24 mouse cellular contexts compared by ENCODE assay signal in the genomic region with DNA sequence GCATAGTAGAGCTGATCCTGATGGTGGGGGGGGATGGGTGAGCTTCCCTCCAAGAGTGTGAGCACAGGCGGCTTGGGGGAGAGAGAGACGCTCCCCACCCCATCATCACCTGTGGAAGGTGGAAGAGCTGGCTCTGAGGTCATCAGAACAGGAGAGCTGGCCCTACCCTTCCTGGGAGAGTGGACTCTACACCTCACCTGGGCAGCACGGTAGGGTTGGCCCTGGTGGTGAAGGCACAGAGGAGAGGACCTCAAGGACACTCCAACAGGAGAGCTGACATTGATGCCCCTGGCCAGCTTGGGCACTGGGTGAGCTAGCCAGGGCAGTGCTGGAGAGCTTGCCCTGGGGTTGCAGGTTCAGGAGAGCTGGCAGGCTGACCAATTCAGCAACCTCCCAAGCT. TPM values are rescaled to one million over a fixed set of nuclear protein-coding genes. Genes with fewer than 3 reads are reported as not detected.
DNase-seq lines count a peak whose midpoint lies in the region; ATAC-seq and TF ChIP-seq lines count a peak whose summit lies in the region.
"Had no signal": no experiment of that assay in that cellular context is flagged by ENCODE, and none has a peak within 500 bp of the region (broad histone marks: within the 10 kb centered on the region; RNA-seq: fewer than 3 reads in every experiment).

No protein-coding gene starts in this region.

- no peak for TF ChIP-seq CTCF in lung, embryonic 14.5 days (IDR thresholded peaks at IDR 0.05; ENCODE audit: low read depth)
- TF ChIP-seq CTCF in stomach, postnatal 0 days (IDR thresholded peaks at IDR 0.05; ENCODE audit: low read depth), result no peak

- peak; percentile 23; the same call in 1 of the 2 replicates for ATAC-seq in embryonic facial prominence, embryonic 11.5 days (replicated peaks; ENCODE audit: insufficient number of reproducible peaks, low FRiP score, low TSS enrichment, low read depth)
- ATAC-seq in hindbrain, embryonic 15.5 days (ENCODE audit: low FRiP score, low read depth), result peak; percentile 54; the same call in 1 of the 2 replicates
- no peak for ATAC-seq in hindbrain, embryonic 11.5 days (ENCODE audit: low FRiP score)
- peak; percentile 35; the same call in 1 of the 2 replicates for ATAC-seq in lung, embryonic 14.5 days (ENCODE audit: insufficient read depth)
- ATAC-seq in stomach, postnatal 0 days (ENCODE audit: low FRiP score, low TSS enrichment), result peak; percentile 58; the same call in 1 of the 2 replicates
- ATAC-seq: activated CD4-positive, CD25-positive, alpha-beta regulatory T cell, adult 4 months; forebrain, embryonic 13.5 days; midbrain, embryonic 16.5 days had no signal

- no peak overlapping the region for H3K4me2 ChIP-seq in embryonic facial prominence, embryonic 11.5 days (ENCODE audit: low read depth, low read length)
- H3K4me2 ChIP-seq in hindbrain, embryonic 15.5 days, result no peak overlapping the region
- no peak overlapping the region for H3K4me2 ChIP-seq in hindbrain, embryonic 11.5 days (replicated peaks; ENCODE audit: low read depth, low read length)
- H3K4me2 ChIP-seq in lung, embryonic 14.5 days, result no peak overlapping the region
- H3K4me2 ChIP-seq in stomach, postnatal 0 days (replicated peaks; ENCODE audit: low read depth), result no peak overlapping the region
- H3K4me2 ChIP-seq: embryonic facial prominence, embryonic 13.5 days; forebrain, embryonic 13.5 days; heart, embryonic 15.5 days; limb, embryonic 13.5 days; neural tube, embryonic 15.5 days had no signal

- H3K9ac ChIP-seq in embryonic facial prominence, embryonic 11.5 days (replicated peaks; ENCODE audit: low read length), result no peak overlapping the region
- no peak overlapping the region for H3K9ac ChIP-seq in hindbrain, embryonic 15.5 days
- H3K9ac ChIP-seq in hindbrain, embryonic 11.5 days (ENCODE audit: low read depth, low read length), result no peak overlapping the region
- no peak overlapping the region for H3K9ac ChIP-seq in lung, embryonic 14.5 days
- no peak overlapping the region for H3K9ac ChIP-seq in stomach, postnatal 0 days (ENCODE audit: low read length)
- H3K9ac ChIP-seq: embryonic facial prominence, embryonic 13.5 days; forebrain, embryonic 13.5 days; heart, embryonic 15.5 days; limb, embryonic 13.5 days; neural tube, embryonic 15.5 days had no signal

- no peak for DNase-seq in embryonic facial prominence, embryonic 11.5 days (ENCODE audit: low spot score)
- DNase-seq in embryonic facial prominence, embryonic 10.5 days (ENCODE audit: low spot score), result no peak
- DNase-seq in hindbrain, embryonic 11.5 days (ENCODE audit: low spot score), result no peak
- DNase-seq in lung, embryonic 14.5 days, result no peak
- DNase-seq in lung, postnatal 14 days, result no peak
- DNase-seq in stomach, postnatal 0 days (ENCODE audit: low spot score), result no peak
- no peak for DNase-seq in cerebellum, adult 9-11 months
- DNase-seq: adrenal gland, adult 8-10 months; cerebellum, adult 11-12 months; cerebellum, postnatal 14 days; gastrocnemius, adult 2 months; kidney, postnatal 25 days; lung, adult 18-20 months; thymus, postnatal 25 days had no signal

- 92% methylated on average over 3 of the region's 3 CpGs for WGBS in embryonic facial prominence, embryonic 11.5 days
- WGBS in embryonic facial prominence, embryonic 10.5 days, result 94% methylated on average over 3 of the region's 3 CpGs
- 98% methylated on average over 3 of the region's 3 CpGs for WGBS in hindbrain, embryonic 15.5 days
- 97% methylated on average over 3 of the region's 3 CpGs for WGBS in hindbrain, embryonic 11.5 days
- WGBS in lung, embryonic 14.5 days, result 75% methylated on average over 3 of the region's 3 CpGs
- WGBS in stomach, postnatal 0 days, result 100% methylated on average over 3 of the region's 3 CpGs

- no peak overlapping the region for H3K4me3 ChIP-seq in embryonic facial prominence, embryonic 11.5 days (ENCODE audit: low read depth, low read length)
- no peak overlapping the region for H3K4me3 ChIP-seq in embryonic facial prominence, embryonic 10.5 days
- no peak overlapping the region for H3K4me3 ChIP-seq in hindbrain, embryonic 15.5 days
- no peak overlapping the region for H3K4me3 ChIP-seq in hindbrain, embryonic 11.5 days (ENCODE audit: low read depth, low read length)
- H3K4me3 ChIP-seq in lung, embryonic 14.5 days (ENCODE audit: low read depth, low read length), result no peak overlapping the region
- no peak overlapping the region for H3K4me3 ChIP-seq in stomach, postnatal 0 days (ENCODE audit: low read depth, low read length)
- H3K4me3 ChIP-seq: embryonic facial prominence, embryonic 13.5 days; erythroblast, embryonic 14.5 days; forebrain, embryonic 13.5 days; gastrocnemius, adult 2 months; heart, embryonic 15.5 days; layer of hippocampus, adult 2 months; limb, embryonic 13.5 days; neural tube, embryonic 15.5 days had no signal

- no peaks in the 10 kb centered on the region for H3K9me3 ChIP-seq in embryonic facial prominence, embryonic 11.5 days (replicated peaks; ENCODE audit: control insufficient read depth, low read length)
- no peaks in the 10 kb centered on the region for H3K9me3 ChIP-seq in embryonic facial prominence, embryonic 10.5 days
- no peaks in the 10 kb centered on the region for H3K9me3 ChIP-seq in hindbrain, embryonic 15.5 days
- H3K9me3 ChIP-seq in hindbrain, embryonic 11.5 days (ENCODE audit: control insufficient read depth, low read length), result no peaks in the 10 kb centered on the region
- no peaks in the 10 kb centered on the region for H3K9me3 ChIP-seq in lung, embryonic 14.5 days (ENCODE audit: low read depth, low read length)
- no peaks in the 10 kb centered on the region for H3K9me3 ChIP-seq in stomach, postnatal 0 days (ENCODE audit: control insufficient read depth, low read length)
- H3K9me3 ChIP-seq: embryonic facial prominence, embryonic 13.5 days; forebrain, embryonic 13.5 days; heart, embryonic 15.5 days; limb, embryonic 13.5 days; neural tube, embryonic 15.5 days had no signal

- no peaks in the 10 kb centered on the region for H3K27me3 ChIP-seq in embryonic facial prominence, embryonic 11.5 days (ENCODE audit: control insufficient read depth, insufficient read depth, low read length)
- no peaks in the 10 kb centered on the region for H3K27me3 ChIP-seq in embryonic facial prominence, embryonic 10.5 days (replicated peaks; ENCODE audit: low read depth, poor library complexity, severe bottlenecking)
- no peaks in the 10 kb centered on the region for H3K27me3 ChIP-seq in hindbrain, embryonic 15.5 days
- H3K27me3 ChIP-seq in hindbrain, embryonic 11.5 days (ENCODE audit: control insufficient read depth, insufficient read depth, low read length), result no peaks in the 10 kb centered on the region
- no peaks in the 10 kb centered on the region for H3K27me3 ChIP-seq in lung, embryonic 14.5 days (ENCODE audit: insufficient read depth, low read length)
- H3K27me3 ChIP-seq in stomach, postnatal 0 days (ENCODE audit: control insufficient read depth, insufficient read depth, low read length), result no peaks in the 10 kb centered on the region
- H3K27me3 ChIP-seq: embryonic facial prominence, embryonic 13.5 days; forebrain, embryonic 13.5 days; heart, embryonic 15.5 days; limb, embryonic 13.5 days; neural tube, embryonic 15.5 days had no signal

- no peak overlapping the region for H3K27ac ChIP-seq in embryonic facial prominence, embryonic 11.5 days (replicated peaks; ENCODE audit: low read depth, low read length)
- H3K27ac ChIP-seq in embryonic facial prominence, embryonic 10.5 days (replicated peaks), result no peak overlapping the region
- H3K27ac ChIP-seq in hindbrain, embryonic 15.5 days (replicated peaks), result no peak overlapping the region
- no peak overlapping the region for H3K27ac ChIP-seq in hindbrain, embryonic 11.5 days (ENCODE audit: low read depth, low read length)
- no peak overlapping the region for H3K27ac ChIP-seq in lung, embryonic 14.5 days (ENCODE audit: low read depth)
- H3K27ac ChIP-seq in stomach, postnatal 0 days (replicated peaks), result no peak overlapping the region
- H3K27ac ChIP-seq: embryonic facial prominence, embryonic 13.5 days; forebrain, embryonic 13.5 days; gastrocnemius, adult 2 months; heart, embryonic 15.5 days; layer of hippocampus, adult 2 months; limb, embryonic 13.5 days; neural tube, embryonic 15.5 days had no signal

- no peaks in the 10 kb centered on the region for H3K4me1 ChIP-seq in embryonic facial prominence, embryonic 11.5 days (ENCODE audit: control insufficient read depth, insufficient read depth, low read length)
- H3K4me1 ChIP-seq in embryonic facial prominence, embryonic 10.5 days, result 0 out of 2 replicates have a peak, but pooled peaks cover 3% of the 10 kb centered on the region
- H3K4me1 ChIP-seq in hindbrain, embryonic 15.5 days (replicated peaks), result no peaks in the 10 kb centered on the region
- no peaks in the 10 kb centered on the region for H3K4me1 ChIP-seq in hindbrain, embryonic 11.5 days (replicated peaks; ENCODE audit: control insufficient read depth, insufficient read depth, low read length)
- no peaks in the 10 kb centered on the region for H3K4me1 ChIP-seq in lung, embryonic 14.5 days (ENCODE audit: insufficient read depth)
- H3K4me1 ChIP-seq in stomach, postnatal 0 days (replicated peaks; ENCODE audit: control insufficient read depth, insufficient read depth), result no peaks in the 10 kb centered on the region
- H3K4me1 ChIP-seq: embryonic facial prominence, embryonic 13.5 days; forebrain, embryonic 13.5 days; heart, embryonic 15.5 days; limb, embryonic 13.5 days; neural tube, embryonic 15.5 days had no signal

- TF ChIP-seq EP300 in stomach, postnatal 0 days (optimal IDR thresholded peaks at IDR 0.05), result no peak

- H3K36me3 ChIP-seq in embryonic facial prominence, embryonic 11.5 days (replicated peaks; ENCODE audit: control insufficient read depth, insufficient read depth, low read depth, low read length), result peaks cover 6% of the 10 kb centered on the region; the same call in 1 of the 2 replicates
- peaks cover 51% of the 10 kb centered on the region for H3K36me3 ChIP-seq in embryonic facial prominence, embryonic 10.5 days (replicated peaks)
- H3K36me3 ChIP-seq in hindbrain, embryonic 15.5 days, result peaks cover 35% of the 10 kb centered on the region
- H3K36me3 ChIP-seq in hindbrain, embryonic 11.5 days (ENCODE audit: control insufficient read depth, insufficient read depth, low read length), result peaks cover 13% of the 10 kb centered on the region
- peaks cover 35% of the 10 kb centered on the region for H3K36me3 ChIP-seq in lung, embryonic 14.5 days (ENCODE audit: insufficient read depth)
- H3K36me3 ChIP-seq in stomach, postnatal 0 days (ENCODE audit: control insufficient read depth, insufficient read depth, low read length), result peaks cover 16% of the 10 kb centered on the region

RNA-seq across cellular contexts. Expression of a gene that starts 31.1 kb away (rescaled TPM):
- 14.9 and 16.4 TPM in 2 replicates for polyA plus RNA-seq in embryonic facial prominence, embryonic 11.5 days (2014; fragmentation: Nextera tagmentation; extraction: Ambion mirVana)
- polyA plus RNA-seq in embryonic facial prominence, embryonic 10.5 days (2016; fragmentation: Nextera tagmentation; extraction: Ambion mirVana), result 12.6 and 13.1 TPM in 2 replicates
- polyA plus RNA-seq in hindbrain, embryonic 15.5 days (2015; fragmentation: Nextera tagmentation; extraction: Ambion mirVana), result 12.1 and 12.7 TPM in 2 replicates
- 14.2 and 15.4 TPM in 2 replicates for polyA plus RNA-seq in hindbrain, embryonic 11.5 days (2014; fragmentation: Nextera tagmentation; extraction: Ambion mirVana)
- 20.3 and 21.2 TPM in 2 replicates for polyA plus RNA-seq in lung, embryonic 14.5 days (2014; fragmentation: Nextera tagmentation; extraction: Ambion mirVana)
- polyA plus RNA-seq in stomach, postnatal 0 days (2015; fragmentation: Nextera tagmentation; extraction: Ambion mirVana), result 7.6 and 8.3 TPM in 2 replicates
